Mouse (Mus musculus) lung, adult 2 months (tissue): ENCODE data around the gene Shisa8. TPM values are rescaled to one million over a fixed set of nuclear protein-coding genes. Genes with fewer than 3 reads are reported as not detected.

Experiments
- DNase-seq: peaks from one replicate; pipeline ENCODE4 v3.0.0; 2022
- H3K4me1 ChIP-seq: fragments of 200-500 bp; 2 replicates; pipeline ENCODE4 v1.6.1; 2011; ENCODE audit warnings: low read length; ENCODE audit not compliant: control insufficient read depth, insufficient read depth
- H3K4me3 ChIP-seq: fragments of 200-500 bp; replicated peaks from 2 replicates; pipeline ENCODE3; 2011; ENCODE audit warnings: low read depth, mild to moderate bottlenecking, control low read depth, low read length; ENCODE audit errors: extremely low read depth
- CTCF ChIP-seq: fragments of 200-500 bp; IDR thresholded peaks from 2 replicates; pipeline ENCODE4 v1.5.1; 2011; ENCODE audit warnings: mild to moderate bottlenecking, low read length, control low read depth; ENCODE audit not compliant: insufficient read depth
- POLR2A ChIP-seq: fragments of 200-500 bp; IDR thresholded peaks from 2 replicates; pipeline ENCODE4 v1.6.1; 2011; ENCODE audit warnings: low read depth, mild to moderate bottlenecking, control low read depth, low read length, borderline replicate concordance; ENCODE audit errors: extremely low read depth
- WGBS: fragments of 180-500 bp; shearing (Covaris S2); methylation state at CpG from one replicate; pipeline ENCODE4 v1.1.7; 2018; 5-methylcytosine and 5-hydroxymethylcytosine counted together
- polyA plus RNA-seq: library from polyadenylated mRNA; depleted of rRNA; stranded (reverse); fragments of >200 nt; gene quantifications from 2 replicates; pipeline ENCODE4 v1.2.3, GENCODE M21; 2012

Shisa8 gene
- polyA plus RNA-seq, 1 experiment = 0.40 TPM

- Histone ChIP-seq H3K4me3 (no peak overlapping the region), H3K4me1 (no peaks in the 10 kb centered on the region)
- DNase-seq = no peak
- TF ChIP-seq POLR2A = no peak
- TF ChIP-seq CTCF = no peak
- WGBS = 33% methylated on average over 11 of the region's 11 CpGs
These were observed 2.9 kb upstream of the Shisa8 start for GRCm38 (mm10) chr15:82215332-82216046.

GRCm38 (mm10) chr15:82213222-82213621 lies 607 bp upstream of the Shisa8 start:
- no peaks in the 10 kb centered on the region for H3K4me1 ChIP-seq
- no peak for TF ChIP-seq CTCF
- TF ChIP-seq POLR2A = no peak
- no peak for DNase-seq
- WGBS = 20% methylated on average over 4 of the region's 4 CpGs
- no peak overlapping the region for H3K4me3 ChIP-seq

GRCm38 (mm10) chr15:82211911-82212751 lies 484 bp downstream of the Shisa8 start:
- no peak for DNase-seq
- no peaks in the 10 kb centered on the region for H3K4me1 ChIP-seq
- WGBS = under 1% methylated on average over 112 of the region's 112 CpGs
- H3K4me3 ChIP-seq = no peak overlapping the region
- TF ChIP-seq POLR2A (no peak), CTCF (no peak)

- DNase-seq = no peak
- H3K4me3 ChIP-seq = no peak overlapping the region
- 2% methylated on average over 11 of the region's 11 CpGs for WGBS
These were observed 1.3 kb downstream of the Shisa8 start for GRCm38 (mm10) chr15:82211281-82211680.

GRCm38 (mm10) chr15:82210801-82211200 lies 1.8 kb downstream of the Shisa8 start:
- Histone ChIP-seq H3K4me3 (no peak overlapping the region), H3K4me1 (no peaks in the 10 kb centered on the region)
- WGBS = 39% methylated on average over 1 of the region's 1 CpGs
- no peak for DNase-seq
- no peak for TF ChIP-seq POLR2A
- TF ChIP-seq CTCF = no peak

More at GRCm38 (mm10) chr15:82211281-82211680, 1.3 kb downstream of the Shisa8 start:
- TF ChIP-seq CTCF = no peak
- H3K4me1 ChIP-seq = no peaks in the 10 kb centered on the region

GRCm38 (mm10) chr15:82209295-82210050 lies 3.1 kb downstream of the Shisa8 start:
- 77% methylated on average over 13 of the region's 13 CpGs for WGBS
- H3K4me1 ChIP-seq = no peaks in the 10 kb centered on the region
- no peak for TF ChIP-seq POLR2A
- TF ChIP-seq CTCF = no peak
- DNase-seq = no peak
- no peak overlapping the region for H3K4me3 ChIP-seq

- WGBS = 82% methylated on average over 8 of the region's 8 CpGs
- Histone ChIP-seq H3K4me3 (no peak overlapping the region), H3K4me1 (no peaks in the 10 kb centered on the region)
- TF ChIP-seq POLR2A = no peak
- no peak for TF ChIP-seq CTCF
- no peak for DNase-seq
These were observed 4.3 kb downstream of the Shisa8 start for GRCm38 (mm10) chr15:82208307-82208706.

GRCm38 (mm10) chr15:82207504-82208219 lies 5.0 kb downstream of the Shisa8 start:
- H3K4me3 ChIP-seq = no peak overlapping the region
- TF ChIP-seq POLR2A (no peak), CTCF (no peak)
- DNase-seq = no peak
- H3K4me1 ChIP-seq = no peaks in the 10 kb centered on the region
- 42% methylated on average over 30 of the region's 30 CpGs for WGBS

GRCm38 (mm10) chr15:82207105-82207459 lies 5.5 kb downstream of the Shisa8 start:
- WGBS = 38% methylated on average over 34 of the region's 34 CpGs

More at GRCm38 (mm10) chr15:82207105-82207459, 5.5 kb downstream of the Shisa8 start:
- H3K4me1 ChIP-seq = no peaks in the 10 kb centered on the region
- no peak overlapping the region for H3K4me3 ChIP-seq
- no peak for TF ChIP-seq CTCF
- TF ChIP-seq POLR2A = no peak
- DNase-seq = no peak
